Mouse (Mus musculus) urinary bladder, postnatal 14 days (tissue): ENCODE measurements at regions not wholly inside any gene's neighbourhood (a gene's known extent, or its start where the extent isn't known, plus 50 kb on each side); places are given as distances from the start of the nearest gene placed in this dataset.

Source experiments
- DNase-seq: peaks from one replicate; pipeline ENCODE4 v3.0.0; 2021; ENCODE audit warnings: low spot score

GRCm38 (mm10) chr14:31945125-31945524 is 83.7 kb upstream of the Galnt15 start:
- DNase-seq: no peak

GRCm38 (mm10) chr14:31946032-31946431 is 82.8 kb upstream of the Galnt15 start:
- no peak for DNase-seq

- DNase-seq: no peak
Measured at GRCm38 (mm10) chr14:31947246-31947645, 81.5 kb upstream of the Galnt15 start.

- DNase-seq: no peak
Measured at GRCm38 (mm10) chr14:31951894-31952293, 76.9 kb upstream of the Galnt15 start.

- DNase-seq: no peak
Measured at GRCm38 (mm10) chr14:31953783-31954182, 75.0 kb upstream of the Galnt15 start.

GRCm38 (mm10) chr14:31954945-31955344 is 73.8 kb upstream of the Galnt15 start:
- peak; percentile 88 for DNase-seq

GRCm38 (mm10) chr14:31957211-31957638 is 71.6 kb upstream of the Galnt15 start:
- DNase-seq: no peak

GRCm38 (mm10) chr14:31960201-31960854 is 68.5 kb upstream of the Galnt15 start:
- peak; percentile 71 for DNase-seq

- DNase-seq: peak; percentile 39
Measured at GRCm38 (mm10) chr14:31961442-31961841, 67.3 kb upstream of the Galnt15 start.

- DNase-seq: peak; percentile 46
Measured at GRCm38 (mm10) chr14:31963131-31963911, 65.5 kb upstream of the Galnt15 start.

GRCm38 (mm10) chr14:31964076-31964475 is 64.7 kb upstream of the Galnt15 start:
- DNase-seq: no peak

GRCm38 (mm10) chr14:31964831-31965230 is 64.0 kb upstream of the Galnt15 start:
- no peak for DNase-seq

- DNase-seq: no peak
Measured at GRCm38 (mm10) chr14:31969531-31969930, 59.3 kb upstream of the Galnt15 start.

GRCm38 (mm10) chr14:31970245-31970830 is 58.5 kb upstream of the Galnt15 start:
- DNase-seq: no peak

- DNase-seq: no peak
Measured at GRCm38 (mm10) chr14:31970851-31971250, 57.9 kb upstream of the Galnt15 start.

- no peak for DNase-seq
Measured at GRCm38 (mm10) chr14:31973702-31974101, 55.1 kb upstream of the Galnt15 start.

GRCm38 (mm10) chr14:31978196-31978595 is 50.6 kb upstream of the Galnt15 start:
- DNase-seq: no peak

GRCm38 (mm10) chr14:31978690-31979089 is 50.1 kb upstream of the Galnt15 start:
- no peak for DNase-seq
